Mouse (Mus musculus): Measurements from ENCODE around the gene Irf8.
"Not testable (repeated sequence)": the region's sequence is repeated elsewhere in the genome, so short reads cannot be mapped to it uniquely, and the experiment has no call there.

Irf8 gene

DNA sequence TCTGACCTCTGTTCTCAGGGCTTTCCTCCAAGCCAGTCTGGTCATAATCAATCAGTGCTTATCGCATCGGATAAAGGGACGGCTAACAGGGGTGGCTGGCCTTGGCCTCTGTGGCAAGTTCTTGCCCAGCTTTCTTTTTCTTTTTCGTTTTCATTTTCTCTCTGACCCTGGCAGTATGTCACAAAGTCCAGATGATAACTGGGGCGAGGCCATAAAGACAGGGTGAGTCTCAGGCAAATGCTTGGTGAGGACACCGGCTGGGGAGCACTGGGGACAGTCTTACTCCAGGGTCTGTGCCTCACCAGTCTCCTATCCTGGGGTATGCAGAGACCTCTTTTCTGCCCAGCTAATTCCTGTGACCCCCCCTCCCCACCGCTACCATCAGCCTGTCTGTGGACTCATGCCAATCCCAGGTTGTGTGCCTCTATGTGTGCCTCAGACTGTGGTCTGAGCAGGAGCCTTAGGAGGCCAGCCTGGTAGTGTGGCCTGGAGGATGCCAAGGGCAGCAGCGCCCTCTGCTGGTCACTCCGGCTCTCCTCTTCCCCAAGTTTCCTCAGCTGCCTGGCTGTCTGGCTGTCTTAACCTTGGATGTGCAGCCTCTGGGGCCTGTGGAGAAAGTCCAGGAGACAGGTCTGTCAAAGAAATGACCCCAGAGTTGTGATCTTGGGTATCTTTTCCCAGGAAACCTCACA lies 59.9 kb downstream of the Irf8 start:
- peak; percentile 51 to 64 for DNase-seq (ENCODE audit: low read depth in 2 of 2, low spot score in 2 of 2)

DNA sequence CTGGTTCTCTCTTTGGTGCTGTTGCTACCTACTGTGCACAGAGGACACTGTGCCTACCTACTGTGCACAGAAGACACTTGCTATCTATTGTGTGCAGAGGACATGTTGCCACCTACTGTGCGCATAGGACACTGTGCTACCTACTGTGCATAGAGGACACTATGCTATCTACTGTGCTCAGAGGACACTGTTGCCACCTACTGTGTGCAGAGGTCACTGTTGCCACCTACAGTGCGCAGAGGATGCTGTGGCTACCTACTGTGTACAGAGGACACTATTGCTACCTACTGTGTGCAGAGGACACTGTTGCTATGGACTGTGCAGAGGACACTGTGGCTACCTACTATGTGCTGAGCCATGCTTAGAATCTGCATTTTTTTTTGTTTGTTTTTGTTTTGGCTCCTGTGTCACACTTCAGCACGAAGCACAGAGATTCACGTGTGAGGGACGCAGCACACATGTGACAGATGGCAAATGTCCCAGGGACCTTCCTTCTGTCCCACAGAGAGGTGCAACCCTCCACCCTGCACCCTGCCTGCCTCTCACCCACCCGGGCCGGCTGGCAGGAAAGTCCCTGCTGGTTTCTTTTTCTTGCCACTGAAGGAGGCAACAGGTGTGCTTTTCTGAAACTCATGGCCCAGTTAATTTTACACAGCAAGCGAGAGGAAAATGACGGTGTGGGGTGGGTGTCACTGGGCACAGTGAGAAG lies 61.0 kb downstream of the Irf8 start:
- no peak for DNase-seq (ENCODE audit: low read depth in 2 of 2, low spot score in 2 of 2)

GRCm38 (mm10) chr8:120800308-120800865 lies 64.2 kb downstream of the Irf8 start:
- DNase-seq (ENCODE audit: low read depth in 2 of 2, low spot score in 2 of 2): peak; percentile 23 to 48

DNA sequence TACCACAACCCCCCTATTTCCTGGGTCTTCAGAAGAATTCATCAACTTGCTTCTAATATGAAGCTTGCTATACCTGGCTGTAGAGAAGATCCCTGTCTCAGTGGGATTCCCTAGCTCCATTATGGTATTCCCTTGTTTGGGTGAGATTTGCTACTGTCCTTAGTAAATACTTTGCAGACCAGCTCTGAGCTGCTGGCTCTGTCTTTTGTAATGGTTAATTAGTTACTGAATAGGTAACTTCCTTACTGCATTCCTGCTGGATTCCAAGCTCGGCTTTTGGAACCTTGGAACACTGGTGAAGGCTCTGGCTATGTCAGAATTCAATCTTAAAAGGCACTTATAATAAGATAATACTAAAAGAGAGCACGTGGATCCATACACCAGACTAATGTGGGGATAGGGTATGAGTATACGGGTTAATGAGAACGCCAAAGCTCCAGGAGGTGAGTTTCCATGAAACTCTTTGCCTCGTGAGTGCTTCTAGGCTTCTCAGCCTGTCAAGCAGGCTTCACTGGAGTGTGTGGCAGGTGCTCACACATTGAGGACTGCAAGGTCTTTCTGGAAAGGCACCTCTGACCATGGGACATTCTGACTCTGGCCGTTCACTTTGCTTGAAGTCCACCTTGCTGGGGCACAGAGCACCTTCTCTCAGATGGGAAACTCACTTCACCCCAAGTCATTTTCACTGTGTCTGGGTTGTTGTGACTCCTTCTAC lies 67.7 kb downstream of the Irf8 start:
- DNase-seq (ENCODE audit: low read depth in 2 of 2, low spot score in 2 of 2): not testable (repeated sequence)

GRCm38 (mm10) chr8:120804741-120805140 lies 68.6 kb downstream of the Irf8 start:
- DNase-seq (ENCODE audit: low read depth in 2 of 2, low spot score in 2 of 2): no peak

All from CD8-positive naive resting alpha-beta T cell, adult 2 months (primary cell).